In genomic region chr4:152212091-152212505, GRCm38 (mm10) we compare ENCODE assay signal across 12 mouse cellular contexts. TPM values are rescaled to one million over a fixed set of nuclear protein-coding genes. Genes with fewer than 3 reads are reported as not detected.
DNase-seq lines count a peak whose midpoint lies in the region; ATAC-seq lines count a peak whose summit lies in the region.
"Had no signal": no experiment of that assay in that cellular context is flagged by ENCODE, and none has a peak within 500 bp of the region (broad histone marks: within the 10 kb centered on the region; RNA-seq: fewer than 3 reads in every experiment).

No protein-coding gene starts in this region.

- no peak overlapping the region for H3K9ac ChIP-seq in forebrain, embryonic 12.5 days
- H3K9ac ChIP-seq in forebrain, embryonic 14.5 days (ENCODE audit: low read length) = no peak overlapping the region
- no peak overlapping the region for H3K9ac ChIP-seq in liver, embryonic 12.5 days
- H3K9ac ChIP-seq: embryonic facial prominence, embryonic 13.5 days; hindbrain, embryonic 13.5 days; limb, embryonic 13.5 days had no signal

- no peak overlapping the region for H3K4me2 ChIP-seq in forebrain, embryonic 12.5 days
- H3K4me2 ChIP-seq in forebrain, embryonic 14.5 days (ENCODE audit: low read length) = no peak overlapping the region
- no peak overlapping the region for H3K4me2 ChIP-seq in liver, embryonic 12.5 days
- H3K4me2 ChIP-seq: embryonic facial prominence, embryonic 13.5 days; hindbrain, embryonic 13.5 days; limb, embryonic 13.5 days had no signal

- WGBS in forebrain, embryonic 12.5 days = 82% methylated on average over 6 of the region's 6 CpGs
- WGBS in forebrain, embryonic 14.5 days = 74% methylated on average over 6 of the region's 6 CpGs
- 60% methylated on average over 6 of the region's 6 CpGs for WGBS in liver, embryonic 12.5 days (ENCODE audit: insufficient replicate concordance)

- peak; percentile 25; the same call in 1 of the 2 replicates for ATAC-seq in forebrain, embryonic 12.5 days (ENCODE audit: low FRiP score)
- no peak for ATAC-seq in forebrain, embryonic 14.5 days
- ATAC-seq in liver, embryonic 12.5 days = peak; percentile 57; the same call in 1 of the 2 replicates

- no peaks in the 10 kb centered on the region for H3K9me3 ChIP-seq in forebrain, embryonic 12.5 days
- no peaks in the 10 kb centered on the region for H3K9me3 ChIP-seq in forebrain, embryonic 14.5 days (replicated peaks; ENCODE audit: control insufficient read depth, low read length)
- H3K9me3 ChIP-seq in liver, embryonic 12.5 days (replicated peaks) = no peaks in the 10 kb centered on the region
- H3K9me3 ChIP-seq: embryonic facial prominence, embryonic 13.5 days; hindbrain, embryonic 13.5 days; limb, embryonic 13.5 days had no signal

- H3K4me1 ChIP-seq in forebrain, embryonic 12.5 days = peaks cover 4% of the 10 kb centered on the region
- no peaks in the 10 kb centered on the region for H3K4me1 ChIP-seq in forebrain, embryonic 14.5 days (ENCODE audit: control insufficient read depth, insufficient read depth, low read length)
- H3K4me1 ChIP-seq in liver, embryonic 12.5 days = peaks cover 36% of the 10 kb centered on the region
- H3K4me1 ChIP-seq: limb, embryonic 13.5 days had no signal

- no peak for DNase-seq in forebrain, embryonic 14.5 days (ENCODE audit: low spot score)
- DNase-seq in Muller cell, postnatal 12 days (ENCODE audit: inconsistent ontology term) = peak; percentile 38
- DNase-seq in induced T-regulatory cell, adult 2 months (ENCODE audit: low read depth) = peak; percentile 17
- DNase-seq in frontal cortex, postnatal 10 days (ENCODE audit: low spot score in 2 of 2) = no peak
- DNase-seq in frontal cortex, postnatal 36 days (ENCODE audit: low spot score in 2 of 2) = no peak
- no peak for DNase-seq in spleen, postnatal 36 days (ENCODE audit: low spot score in 2 of 2)

- peaks cover 19% of the 10 kb centered on the region for H3K27me3 ChIP-seq in forebrain, embryonic 12.5 days
- no peaks in the 10 kb centered on the region for H3K27me3 ChIP-seq in forebrain, embryonic 14.5 days (replicated peaks; ENCODE audit: control insufficient read depth, insufficient read depth, low read length)
- H3K27me3 ChIP-seq in liver, embryonic 12.5 days (replicated peaks) = no peaks in the 10 kb centered on the region
- H3K27me3 ChIP-seq: CH12.LX; embryonic facial prominence, embryonic 13.5 days; limb, embryonic 13.5 days had no signal

- H3K27ac ChIP-seq in forebrain, embryonic 12.5 days = no peak overlapping the region
- no peak overlapping the region for H3K27ac ChIP-seq in forebrain, embryonic 14.5 days (ENCODE audit: low read depth, low read length)
- 0 out of 2 replicates have a peak overlapping the region, but pooled peaks have one; percentile 7 for H3K27ac ChIP-seq in liver, embryonic 12.5 days
- H3K27ac ChIP-seq: embryonic facial prominence, embryonic 13.5 days; hindbrain, embryonic 13.5 days; limb, embryonic 13.5 days had no signal

- no peak overlapping the region for H3K4me3 ChIP-seq in forebrain, embryonic 12.5 days (replicated peaks)
- no peak overlapping the region for H3K4me3 ChIP-seq in forebrain, embryonic 14.5 days (ENCODE audit: low read depth, low read length)
- H3K4me3 ChIP-seq in liver, embryonic 12.5 days = no peak overlapping the region
- H3K4me3 ChIP-seq: embryonic facial prominence, embryonic 13.5 days; hindbrain, embryonic 13.5 days; limb, embryonic 13.5 days had no signal

- no peaks in the 10 kb centered on the region for H3K36me3 ChIP-seq in forebrain, embryonic 12.5 days (replicated peaks)
- no peaks in the 10 kb centered on the region for H3K36me3 ChIP-seq in forebrain, embryonic 14.5 days (ENCODE audit: control insufficient read depth, insufficient read depth, low read length)
- no peaks in the 10 kb centered on the region for H3K36me3 ChIP-seq in liver, embryonic 12.5 days
- H3K36me3 ChIP-seq: embryonic facial prominence, embryonic 13.5 days; limb, embryonic 13.5 days had no signal

RNA-seq across cellular contexts. Expression of gene Acot7, which starts 34.2 kb away (rescaled TPM):
- polyA plus RNA-seq in forebrain, embryonic 12.5 days (2016; fragmentation: Nextera tagmentation; extraction: Ambion mirVana) = 85.9 and 86.7 TPM in 2 replicates
- 168 and 208 TPM in 2 replicates for polyA plus RNA-seq in forebrain, embryonic 14.5 days (2014; fragmentation: Nextera tagmentation; extraction: Ambion mirVana)
- polyA plus RNA-seq in liver, embryonic 12.5 days (2016; fragmentation: Nextera tagmentation; extraction: Ambion mirVana) = 33.0 and 36.2 TPM in 2 replicates

RNA-seq across cellular contexts. Expression of gene Hes2, which starts 53.4 kb away (rescaled TPM):
- polyA plus RNA-seq in forebrain, embryonic 12.5 days (2016; fragmentation: Nextera tagmentation; extraction: Ambion mirVana) = not detected in 2 replicates
- polyA plus RNA-seq in forebrain, embryonic 14.5 days (2014; fragmentation: Nextera tagmentation; extraction: Ambion mirVana) = not detected in 2 replicates
- 0.05 TPM in 1 of 2 replicates, not detected in the other for polyA plus RNA-seq in liver, embryonic 12.5 days (2016; fragmentation: Nextera tagmentation; extraction: Ambion mirVana)
- polyA plus RNA-seq: embryonic facial prominence, embryonic 13.5 days; limb, embryonic 13.5 days had no signal

RNA-seq across cellular contexts. Expression of gene Espn, which starts 59.9 kb away (rescaled TPM):
- 1.8 and 2.1 TPM in 2 replicates for polyA plus RNA-seq in forebrain, embryonic 12.5 days (2016; fragmentation: Nextera tagmentation; extraction: Ambion mirVana)
- polyA plus RNA-seq in forebrain, embryonic 14.5 days (2014; fragmentation: Nextera tagmentation; extraction: Ambion mirVana) = 0.19 TPM in 1 of 2 replicates, not detected in the other
- 2.6 and 2.9 TPM in 2 replicates for polyA plus RNA-seq in liver, embryonic 12.5 days (2016; fragmentation: Nextera tagmentation; extraction: Ambion mirVana)

Comparison
In these comparisons a context has a peak if more than half of its experiments do, and no peak if none do; other contexts are left out.
1. DNase-seq: peak in Muller cell, postnatal 12 days (single experiment) and induced T-regulatory cell, adult 2 months (single experiment); none in forebrain, embryonic 14.5 days (single experiment), frontal cortex, postnatal 10 days (0 of 2), frontal cortex, postnatal 36 days (0 of 2) and spleen, postnatal 36 days (0 of 2).